Mouse (Mus musculus): ENCODE results near the gene Fscn3.

The Fscn3 gene

GRCm38 (mm10) chr6:28427096-28427839 is at the start of gene Fscn3:
Gene Fscn3 (plus strand): TSS chr6:28427789.
- peak; percentile 51 for DNase-seq

- DNase-seq, result no peak
These were observed 45.6 kb upstream of the Fscn3 start for GRCm38 (mm10) chr6:28381983-28382382.

GRCm38 (mm10) chr6:28385169-28385568 is 42.4 kb upstream of the Fscn3 start:
- no peak for DNase-seq

- DNase-seq, result no peak
These were observed 38.6 kb upstream of the Fscn3 start for GRCm38 (mm10) chr6:28389038-28389437.

- DNase-seq, result no peak
These were observed 31.3 kb upstream of the Fscn3 start for GRCm38 (mm10) chr6:28396051-28396852.

GRCm38 (mm10) chr6:28396853-28397457 is 30.6 kb upstream of the Fscn3 start:
- DNase-seq, result no peak

GRCm38 (mm10) chr6:28397681-28398203 is 29.8 kb upstream of the Fscn3 start, which contains the start of gene Zfp800:
Gene Zfp800 (minus strand): TSS chr6:28398005.
- no peak for DNase-seq

- DNase-seq, result no peak
These were observed 28.9 kb upstream of the Fscn3 start for GRCm38 (mm10) chr6:28398726-28399125.

- no peak for DNase-seq
These were observed 27.8 kb upstream of the Fscn3 start for GRCm38 (mm10) chr6:28399791-28400190.

GRCm38 (mm10) chr6:28410053-28410452 is 17.5 kb upstream of the Fscn3 start:
- DNase-seq, result no peak

GRCm38 (mm10) chr6:28411236-28411635 is 16.4 kb upstream of the Fscn3 start:
- no peak for DNase-seq

GRCm38 (mm10) chr6:28416981-28417380 is 10.6 kb upstream of the Fscn3 start:
- no peak for DNase-seq

GRCm38 (mm10) chr6:28418449-28418848 is 9.1 kb upstream of the Fscn3 start:
- peak; percentile 88 for DNase-seq

- DNase-seq, result peak; percentile 59
These were observed 7.9 kb upstream of the Fscn3 start for GRCm38 (mm10) chr6:28419673-28420072.

GRCm38 (mm10) chr6:28420361-28420760 is 7.2 kb upstream of the Fscn3 start:
- no peak for DNase-seq

- DNase-seq, result peak; percentile 44
These were observed 6.7 kb upstream of the Fscn3 start for GRCm38 (mm10) chr6:28420865-28421264.

- peak; percentile 94 for DNase-seq
These were observed 6.1 kb upstream of the Fscn3 start for GRCm38 (mm10) chr6:28421469-28422000.

- peak; percentile 53 for DNase-seq
These were observed 4.8 kb upstream of the Fscn3 start for GRCm38 (mm10) chr6:28422651-28423290.

GRCm38 (mm10) chr6:28423313-28423712 is 4.3 kb upstream of the Fscn3 start, which contains the start of gene Arf5:
Gene Arf5 (plus strand): TSS chr6:28423560.
- peak; percentile 92 for DNase-seq

- DNase-seq, result peak; percentile 73
These were observed 3.6 kb upstream of the Fscn3 start for GRCm38 (mm10) chr6:28423767-28424695.

- peak; percentile 45 for DNase-seq
These were observed 2.6 kb upstream of the Fscn3 start for GRCm38 (mm10) chr6:28425019-28425418.

All from cerebellum, adult 9-10 months (tissue).